Mouse (Mus musculus): Measurements from ENCODE around the gene Gpr68. TPM values are rescaled to one million over a fixed set of nuclear protein-coding genes. Genes with fewer than 3 reads are reported as not detected.

Gpr68 gene
- polyA plus RNA-seq, 1 experiment: not detected

DNA sequence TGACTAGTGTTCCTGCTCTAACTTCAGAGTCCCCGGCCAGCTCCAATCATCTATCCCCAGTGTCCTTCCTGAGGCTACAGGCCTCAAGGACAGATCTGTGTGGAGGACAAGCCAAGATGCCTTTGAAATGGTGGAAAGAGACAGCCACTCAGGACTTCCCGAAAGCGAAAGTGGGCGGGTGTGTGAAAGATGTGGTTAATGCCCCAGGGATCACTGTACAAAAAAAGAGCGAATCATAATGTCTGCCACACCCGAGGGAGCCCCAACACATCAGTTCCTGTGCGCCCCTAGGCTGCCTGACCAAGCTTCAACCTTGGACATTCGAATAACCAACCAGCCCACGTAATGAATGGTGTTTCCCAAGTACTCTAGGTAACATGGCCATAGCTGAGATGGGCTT lies 20.3 kb upstream of the Gpr68 start:
- Histone ChIP-seq H3K9me3 (ENCODE audit: control insufficient read depth, low read length) (no peaks in the 10 kb centered on the region), H3K27me3 (ENCODE audit: control insufficient read depth) (no peaks in the 10 kb centered on the region), H3K36me3 (ENCODE audit: control insufficient read depth) (peaks cover 90% of the 10 kb centered on the region), H3K4me3 (replicated peaks) (no peak overlapping the region), H3K4me1 (ENCODE audit: control insufficient read depth) (no peaks in the 10 kb centered on the region)
- TF ChIP-seq GATA1 (IDR thresholded peaks at IDR 0.05; ENCODE audit: low read length) (no peak), TAL1 (IDR thresholded peaks at IDR 0.05; ENCODE audit: low read length) (no peak)

DNA sequence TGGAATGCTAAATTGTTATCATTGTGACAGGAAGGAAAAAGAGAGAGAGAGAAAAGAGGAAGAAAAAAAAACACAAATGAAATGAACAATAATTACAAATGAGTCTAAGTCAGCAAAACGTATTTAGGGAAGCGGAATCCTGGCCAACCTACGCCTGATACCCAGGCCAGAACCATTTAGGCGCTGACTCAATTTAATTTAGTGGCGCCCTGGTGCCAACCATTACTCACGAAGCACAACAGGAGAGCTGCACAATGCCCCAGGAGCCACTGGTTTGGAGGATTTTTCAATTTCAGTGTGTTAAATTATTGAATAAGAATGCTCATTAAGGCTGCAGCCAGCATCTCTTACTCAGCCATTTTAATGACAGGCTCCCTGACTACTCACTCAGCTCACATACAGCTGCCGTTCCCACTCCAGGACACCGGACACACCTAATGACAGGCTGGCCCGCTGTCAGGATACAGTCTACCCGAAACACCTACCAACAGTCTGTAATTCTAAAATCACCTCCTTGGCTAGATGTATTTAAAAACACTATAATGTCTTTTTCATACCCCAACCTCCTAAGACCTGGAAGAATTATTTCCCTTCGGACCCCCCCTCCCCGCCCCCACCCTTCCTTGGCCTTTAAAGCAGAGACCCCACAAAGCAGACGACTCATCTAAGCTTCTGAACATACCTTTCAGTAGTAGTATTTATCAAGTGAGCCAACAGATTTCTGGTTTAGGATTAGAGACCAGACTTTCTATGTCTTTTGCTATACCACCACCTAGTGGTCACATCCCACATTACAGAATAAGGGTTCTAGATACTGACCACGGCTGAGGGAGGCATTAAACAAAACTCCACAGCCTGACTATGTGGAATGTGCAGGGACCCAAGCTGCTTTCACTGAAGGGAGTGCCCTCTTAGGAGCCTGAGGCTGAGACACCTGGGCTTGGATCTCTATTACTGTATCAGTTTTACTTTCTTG lies 17.9 kb upstream of the Gpr68 start:
- no peaks in the 10 kb centered on the region for H3K9me3 ChIP-seq (ENCODE audit: control insufficient read depth, low read length)
- no peak overlapping the region for H3K4me3 ChIP-seq (replicated peaks)
- H3K27me3 ChIP-seq (ENCODE audit: control insufficient read depth): no peaks in the 10 kb centered on the region
- H3K4me1 ChIP-seq (ENCODE audit: control insufficient read depth): no peaks in the 10 kb centered on the region
- TF ChIP-seq GATA1 (IDR thresholded peaks at IDR 0.05; ENCODE audit: low read length) (no peak), TAL1 (IDR thresholded peaks at IDR 0.05; ENCODE audit: low read length) (no peak)
- H3K36me3 ChIP-seq (ENCODE audit: control insufficient read depth): peaks cover 92% of the 10 kb centered on the region

DNA sequence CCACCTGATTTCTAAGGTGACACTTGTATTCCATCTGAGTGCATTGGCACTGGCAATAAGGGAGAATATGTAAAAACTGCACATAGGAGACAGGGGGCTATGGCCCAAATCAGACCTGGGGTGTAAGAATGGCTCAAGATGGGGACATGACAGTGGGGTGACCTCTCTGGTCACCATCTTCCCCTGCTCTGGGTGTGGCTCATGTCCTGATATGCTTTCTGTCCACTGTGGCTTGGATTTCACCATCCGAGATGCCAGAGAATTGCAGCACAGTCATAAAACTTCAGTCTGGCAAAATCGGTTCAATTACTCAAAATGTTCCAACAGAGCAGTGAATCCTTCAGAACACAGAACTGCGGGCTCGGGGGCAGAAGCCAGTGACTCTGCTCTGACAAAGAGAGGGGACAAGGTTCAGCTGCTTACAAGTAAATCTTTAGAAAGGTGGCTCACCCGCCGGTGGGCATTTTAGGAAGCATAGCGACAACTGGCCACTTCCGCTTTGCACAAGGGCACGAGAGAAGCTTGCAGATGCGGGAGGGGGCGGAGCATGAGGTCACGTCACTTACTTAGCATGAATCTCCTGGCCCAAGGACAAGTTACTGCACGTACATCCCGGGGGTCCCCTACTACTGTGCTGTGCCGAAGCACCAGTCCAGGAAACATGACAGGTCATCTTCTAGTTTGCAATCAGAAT lies 16.8 kb upstream of the Gpr68 start:
- TF ChIP-seq TAL1 (IDR thresholded peaks at IDR 0.05; ENCODE audit: low read length) (no peak), GATA1 (IDR thresholded peaks at IDR 0.05; ENCODE audit: low read length) (no peak)
- H3K27me3 ChIP-seq (ENCODE audit: control insufficient read depth): no peaks in the 10 kb centered on the region
- no peaks in the 10 kb centered on the region for H3K9me3 ChIP-seq (ENCODE audit: control insufficient read depth, low read length)
- H3K4me1 ChIP-seq (ENCODE audit: control insufficient read depth): no peaks in the 10 kb centered on the region
- H3K36me3 ChIP-seq (ENCODE audit: control insufficient read depth): peaks cover 92% of the 10 kb centered on the region
- H3K4me3 ChIP-seq (replicated peaks): no peak overlapping the region

DNA sequence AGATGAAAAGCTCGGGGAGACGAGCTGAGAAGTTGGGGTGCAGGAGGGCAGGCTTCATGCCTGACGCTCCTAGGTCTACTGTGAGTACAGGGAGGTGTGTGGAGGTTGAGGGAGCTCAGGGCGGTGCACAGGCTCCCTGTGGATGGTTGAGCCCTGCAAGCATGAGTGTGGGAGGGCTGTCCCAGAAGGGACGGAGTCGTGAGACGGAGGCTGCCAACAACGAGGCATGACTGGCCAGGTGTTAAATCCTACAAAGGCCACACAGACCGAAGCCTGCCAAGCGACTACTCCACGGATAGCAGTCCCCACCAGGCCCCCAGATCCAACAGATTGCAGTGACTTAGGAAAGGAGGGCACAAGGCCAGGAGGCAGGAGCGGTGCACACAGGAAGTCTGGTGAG lies 2.7 kb upstream of the Gpr68 start:
- no peaks in the 10 kb centered on the region for H3K9me3 ChIP-seq (ENCODE audit: control insufficient read depth, low read length)
- peaks cover 48% of the 10 kb centered on the region for H3K36me3 ChIP-seq (ENCODE audit: control insufficient read depth)
- no peaks in the 10 kb centered on the region; the same call in 1 of the 2 replicates for H3K4me1 ChIP-seq (ENCODE audit: control insufficient read depth)
- H3K4me3 ChIP-seq (replicated peaks): no peak overlapping the region
- TF ChIP-seq TAL1 (IDR thresholded peaks at IDR 0.05; ENCODE audit: low read length) (no peak), GATA1 (IDR thresholded peaks at IDR 0.05; ENCODE audit: low read length) (no peak)
- H3K27me3 ChIP-seq (ENCODE audit: control insufficient read depth): peaks cover 26% of the 10 kb centered on the region

DNA sequence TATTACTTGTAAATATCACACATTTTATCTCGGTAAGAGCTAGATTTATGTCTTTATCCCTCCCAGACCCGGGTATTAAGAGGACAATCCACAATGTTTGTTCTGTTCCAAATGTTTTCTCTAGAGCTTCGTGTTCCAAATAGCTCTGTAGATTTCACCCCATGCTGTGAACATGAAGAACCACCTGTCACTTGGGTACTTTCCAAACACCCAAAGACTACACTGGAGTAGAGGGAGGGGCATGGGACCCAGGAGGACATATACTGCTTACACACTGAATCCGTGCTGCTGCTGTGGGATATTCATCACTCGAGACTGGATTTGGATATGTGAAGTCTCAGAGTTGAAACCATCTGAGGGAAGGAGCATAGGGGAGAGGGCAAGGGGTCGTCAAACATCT lies 1.8 kb upstream of the Gpr68 start:
- no peak overlapping the region for H3K4me3 ChIP-seq (replicated peaks)
- TF ChIP-seq GATA1 (IDR thresholded peaks at IDR 0.05; ENCODE audit: low read length): no peak
- no peak for TF ChIP-seq TAL1 (IDR thresholded peaks at IDR 0.05; ENCODE audit: low read length)
- H3K9me3 ChIP-seq (ENCODE audit: control insufficient read depth, low read length): no peaks in the 10 kb centered on the region
- H3K4me1 ChIP-seq (ENCODE audit: control insufficient read depth): no peaks in the 10 kb centered on the region; the same call in 1 of the 2 replicates
- H3K27me3 ChIP-seq (ENCODE audit: control insufficient read depth): peaks cover 26% of the 10 kb centered on the region
- peaks cover 38% of the 10 kb centered on the region for H3K36me3 ChIP-seq (ENCODE audit: control insufficient read depth)

DNA sequence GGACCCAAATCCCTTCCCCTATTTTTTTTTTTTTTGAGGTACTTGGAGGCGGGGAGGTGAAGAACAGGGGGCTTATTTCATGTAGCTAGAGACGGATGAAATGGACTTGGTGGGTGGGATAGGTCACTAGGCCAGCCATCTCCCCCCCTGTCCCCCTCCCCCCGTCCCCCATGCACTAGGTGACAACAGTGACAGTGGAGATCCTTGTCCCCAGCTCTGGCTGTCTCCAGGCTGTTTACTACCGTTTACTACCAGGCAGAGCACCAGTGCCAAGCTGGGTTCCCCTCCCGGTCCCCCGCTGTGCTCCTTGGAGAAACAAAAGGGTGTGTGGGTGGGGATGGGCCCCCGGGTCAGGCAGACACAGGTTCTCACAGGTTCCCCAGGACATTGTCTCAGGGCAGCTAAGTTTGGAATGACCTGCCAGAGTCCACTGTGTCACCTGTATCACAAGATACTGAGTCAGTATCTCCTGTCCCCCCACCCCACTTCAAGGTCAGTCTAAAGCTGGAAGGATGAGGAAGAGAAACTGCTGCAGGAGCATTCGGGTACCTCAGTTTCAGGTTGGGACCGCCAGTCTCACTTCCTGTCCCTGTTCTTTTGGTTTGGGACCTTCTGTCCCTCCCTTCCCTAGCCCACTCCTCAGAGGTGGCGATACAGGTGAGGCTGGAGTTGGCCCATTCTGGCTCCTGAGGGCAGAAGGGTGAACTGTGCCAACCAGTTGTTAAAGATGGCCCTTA lies 468 bp upstream of the Gpr68 start:
- TF ChIP-seq GATA1 (IDR thresholded peaks at IDR 0.05; ENCODE audit: low read length): no peak
- no peak for TF ChIP-seq TAL1 (IDR thresholded peaks at IDR 0.05; ENCODE audit: low read length)
- Histone ChIP-seq H3K4me1 (ENCODE audit: control insufficient read depth) (no peaks in the 10 kb centered on the region; the same call in 1 of the 2 replicates), H3K27me3 (ENCODE audit: control insufficient read depth) (peaks cover 29% of the 10 kb centered on the region), H3K9me3 (ENCODE audit: control insufficient read depth, low read length) (no peaks in the 10 kb centered on the region), H3K36me3 (ENCODE audit: control insufficient read depth) (peaks cover 25% of the 10 kb centered on the region), H3K4me3 (replicated peaks) (no peak overlapping the region)

DNA sequence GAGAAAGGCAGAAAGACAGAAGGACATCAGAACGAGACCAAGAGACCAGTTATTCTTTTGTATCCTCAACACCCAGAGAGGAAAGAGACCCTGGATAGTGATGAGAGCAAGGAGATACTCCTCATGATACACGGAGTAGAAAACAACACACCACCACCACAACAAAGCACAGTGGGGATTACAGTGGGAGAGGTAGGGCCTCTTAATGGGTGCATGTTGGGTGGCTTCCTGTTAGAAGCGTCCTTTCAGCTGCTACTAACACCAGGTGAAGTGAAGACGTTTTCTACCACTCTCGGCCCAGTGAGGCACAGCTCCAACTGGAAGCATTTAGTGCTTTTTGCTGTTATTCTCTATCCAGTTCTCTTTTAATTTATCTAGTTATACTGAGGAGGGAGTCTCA lies 1.1 kb downstream of the Gpr68 start:
- H3K9me3 ChIP-seq (ENCODE audit: control insufficient read depth, low read length): no peaks in the 10 kb centered on the region
- H3K4me3 ChIP-seq (replicated peaks): no peak overlapping the region
- peaks cover 9% of the 10 kb centered on the region for H3K36me3 ChIP-seq (ENCODE audit: control insufficient read depth)
- peaks cover 35% of the 10 kb centered on the region for H3K27me3 ChIP-seq (ENCODE audit: control insufficient read depth)
- H3K4me1 ChIP-seq (ENCODE audit: control insufficient read depth): no peaks in the 10 kb centered on the region; the same call in 1 of the 2 replicates
- TF ChIP-seq TAL1 (IDR thresholded peaks at IDR 0.05; ENCODE audit: low read length): no peak
- TF ChIP-seq GATA1 (IDR thresholded peaks at IDR 0.05; ENCODE audit: low read length): no peak

DNA sequence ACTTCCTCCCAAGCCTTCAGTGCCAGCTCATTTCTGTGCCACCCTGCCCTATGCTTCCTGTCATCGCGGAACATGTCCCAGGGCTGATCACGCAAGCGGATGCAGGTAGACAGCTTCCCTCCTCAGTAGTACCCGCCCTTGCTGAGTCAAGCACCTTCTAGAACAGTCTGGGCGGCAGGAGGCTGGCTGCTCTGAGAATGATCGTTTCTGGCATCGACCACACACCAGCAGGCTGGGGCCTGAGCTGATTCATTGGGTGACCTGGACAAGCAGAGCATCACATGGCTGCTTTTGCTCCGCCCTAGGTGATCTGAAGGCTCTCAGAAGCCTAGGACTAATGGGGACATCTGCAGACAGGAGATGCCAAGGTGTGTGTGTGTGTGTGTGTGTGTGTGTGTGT lies 4.2 kb downstream of the Gpr68 start:
- peaks cover 58% of the 10 kb centered on the region for H3K27me3 ChIP-seq (ENCODE audit: control insufficient read depth)
- no peaks in the 10 kb centered on the region for H3K36me3 ChIP-seq (ENCODE audit: control insufficient read depth)
- H3K4me1 ChIP-seq (ENCODE audit: control insufficient read depth): no peaks in the 10 kb centered on the region; the same call in 1 of the 2 replicates
- no peaks in the 10 kb centered on the region for H3K9me3 ChIP-seq (ENCODE audit: control insufficient read depth, low read length)
- H3K4me3 ChIP-seq (replicated peaks): no peak overlapping the region
- TF ChIP-seq GATA1 (IDR thresholded peaks at IDR 0.05; ENCODE audit: low read length) (no peak), TAL1 (IDR thresholded peaks at IDR 0.05; ENCODE audit: low read length) (no peak)

Data from erythroblast, embryonic 14.5 days (primary cell).